Mouse (Mus musculus) heart, adult 8-10 months (tissue): ENCODE results near the gene Macrod1. TPM values are rescaled to one million over a fixed set of nuclear protein-coding genes. Genes with fewer than 3 reads are reported as not detected.
A peak's percentile ranks its signal among the peaks of the same experiment; 100 is the strongest.

Experiments
- DNase-seq: peaks from one replicate; pipeline ENCODE4 v3.0.0; 2022; ENCODE audit warnings: low spot score
- total RNA-seq, 4 experiments: library from RNA; stranded (reverse); gene quantifications; 2 replicates each; pipeline ENCODE4 v1.2.4; 2022

Macrod1 gene
- total RNA-seq, 4 experiments from 2014 or later: 318 to 340 (median 328) TPM

GRCm38 (mm10) chr19:7140856-7141421 lies 84.3 kb downstream of the Macrod1 start:
- DNase-seq: no peak

- DNase-seq: no peak
Observed at GRCm38 (mm10) chr19:7142207-7142915, 85.8 kb downstream of the Macrod1 start.

GRCm38 (mm10) chr19:7143854-7144253 lies 87.2 kb downstream of the Macrod1 start:
- peak; percentile 23 for DNase-seq

- DNase-seq: no peak
Observed at GRCm38 (mm10) chr19:7144458-7144857, 87.8 kb downstream of the Macrod1 start.

- DNase-seq: no peak
Observed at GRCm38 (mm10) chr19:7146376-7146775, 89.8 kb downstream of the Macrod1 start.

DNA sequence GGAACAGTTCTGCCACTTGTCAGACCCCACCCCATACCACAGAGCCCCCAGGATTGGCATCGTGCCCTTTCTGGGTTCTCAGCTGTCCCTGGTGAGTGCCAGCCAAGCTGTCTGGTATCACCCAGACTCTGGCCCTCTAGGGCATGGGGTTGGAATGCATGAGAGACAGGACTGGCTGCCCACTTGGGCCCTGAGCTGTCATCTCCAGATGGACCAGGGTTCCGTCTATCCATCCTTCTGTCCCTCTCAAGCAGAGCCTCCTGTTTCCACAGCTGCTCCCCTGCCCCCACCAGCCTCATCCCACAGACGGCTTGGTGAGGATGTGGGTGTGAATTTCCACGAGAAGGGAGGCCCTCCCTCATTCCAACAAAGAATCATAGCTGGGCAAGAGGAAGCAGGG lies 91.5 kb downstream of the Macrod1 start:
- DNase-seq: no peak

DNA sequence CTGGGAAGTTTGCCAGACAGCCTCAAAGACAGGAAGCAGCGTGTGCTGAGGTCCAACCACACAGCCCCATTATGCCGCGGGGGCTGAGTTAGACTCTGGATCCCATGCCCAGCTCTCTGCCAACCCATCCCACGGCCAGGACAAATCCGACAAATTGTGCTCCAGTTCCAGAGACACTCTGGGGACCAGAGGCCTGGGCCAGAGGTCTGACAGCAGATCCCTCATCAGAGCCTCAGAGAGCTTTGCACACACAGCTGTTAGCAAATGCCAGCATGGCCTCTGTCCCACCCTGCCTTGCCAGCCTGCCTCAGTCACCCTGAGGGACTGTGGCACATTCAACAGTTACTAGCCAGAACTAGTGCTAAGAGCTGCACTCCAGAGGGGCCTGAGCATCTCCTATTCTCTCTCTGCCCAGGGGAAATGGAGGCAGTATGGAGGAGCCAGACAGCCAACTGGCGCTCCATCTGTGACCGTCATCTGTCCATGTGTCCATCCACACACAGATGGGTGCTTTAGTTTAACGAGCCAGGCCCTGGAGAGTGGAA lies 92.0 kb downstream of the Macrod1 start:
- DNase-seq: no peak

GRCm38 (mm10) chr19:7149158-7149685 lies 92.6 kb downstream of the Macrod1 start:
- DNase-seq: no peak

DNA sequence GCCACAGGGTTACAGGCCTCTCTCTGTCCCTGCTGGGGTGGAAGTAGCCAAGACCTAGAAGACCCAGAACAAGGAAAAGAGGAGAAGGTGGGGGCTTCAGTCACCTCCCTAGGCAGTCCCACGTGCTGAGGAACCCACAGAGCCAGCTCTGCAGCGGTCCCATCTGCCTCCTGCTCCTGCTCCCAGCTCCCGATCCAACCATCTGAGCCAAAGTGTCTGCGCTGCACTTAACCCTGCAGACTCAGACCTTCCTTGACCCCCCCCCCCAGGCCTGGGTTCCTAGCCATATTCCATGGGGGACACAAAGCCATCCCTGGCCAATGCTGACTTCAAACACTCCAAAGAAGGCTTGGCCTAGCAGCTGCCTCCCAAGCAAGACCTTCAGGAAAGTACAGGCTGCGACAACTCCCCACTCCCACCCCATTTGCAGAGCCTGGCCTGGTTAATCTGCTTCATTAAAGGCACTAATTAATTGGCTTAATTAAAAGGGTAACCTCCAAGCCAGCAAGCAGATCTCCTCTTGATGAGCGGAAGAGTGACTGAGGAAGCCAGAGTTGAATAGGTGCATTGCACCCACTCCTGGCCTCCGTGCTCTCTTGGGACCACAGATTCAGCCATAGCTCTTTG lies 94.8 kb downstream of the Macrod1 start:
- DNase-seq: no peak

DNA sequence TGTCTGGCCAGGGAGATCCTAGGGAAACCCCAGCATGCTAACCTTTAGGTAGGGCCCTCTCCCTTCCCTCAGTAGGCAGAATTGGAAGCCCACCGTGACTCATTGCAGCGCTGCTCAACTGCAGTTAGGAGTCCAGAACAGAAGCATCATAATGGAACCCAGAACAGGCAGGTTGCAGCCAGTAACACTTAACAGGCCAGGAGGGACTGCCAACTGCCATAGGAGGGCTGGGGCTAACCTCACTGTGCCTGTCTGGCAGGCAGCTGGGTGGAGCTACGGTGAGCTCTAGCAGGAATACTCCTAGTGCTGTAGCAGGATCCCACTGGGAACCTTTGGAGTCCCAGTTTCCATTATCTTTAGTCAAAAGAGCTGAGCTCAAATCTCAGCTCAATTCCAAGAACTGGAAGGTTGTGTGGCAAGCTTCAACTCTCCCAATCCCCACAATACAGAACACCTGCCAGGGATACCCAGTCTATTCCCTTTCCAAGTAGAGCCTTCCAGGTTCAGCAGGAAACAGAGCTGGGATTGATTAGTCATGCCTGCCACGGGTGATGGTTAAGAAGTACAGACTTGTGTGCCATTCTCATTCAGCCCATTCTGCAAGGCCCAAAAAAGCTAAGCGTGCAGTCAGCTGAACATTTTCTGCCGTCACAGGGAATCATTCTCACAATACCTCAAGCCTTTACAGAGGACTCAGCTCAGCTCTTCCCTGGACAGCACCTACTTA lies 95.5 kb downstream of the Macrod1 start:
- no peak for DNase-seq

GRCm38 (mm10) chr19:7153232-7153631 lies 96.6 kb downstream of the Macrod1 start:
- no peak for DNase-seq

DNA sequence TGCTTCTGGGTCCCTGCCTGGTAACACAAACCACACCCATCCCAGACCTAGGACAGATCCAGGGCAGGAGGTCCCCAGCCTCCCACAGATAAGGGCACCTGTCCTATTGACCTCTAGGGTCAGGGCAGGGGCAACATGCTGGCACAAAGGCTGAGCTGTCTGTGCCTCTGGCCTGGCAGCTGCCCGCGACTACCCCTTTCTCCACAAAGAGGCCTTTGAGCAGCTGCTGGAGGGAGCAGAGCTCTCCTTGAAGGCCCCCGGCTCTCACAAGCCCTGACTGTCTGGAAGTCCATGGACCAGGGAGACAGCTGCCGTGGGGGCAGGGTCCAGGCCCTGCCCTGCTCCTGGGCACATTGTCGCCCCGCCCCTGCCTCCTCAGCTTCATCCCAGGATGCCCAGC lies 98.6 kb downstream of the Macrod1 start:
- no peak for DNase-seq

DNA sequence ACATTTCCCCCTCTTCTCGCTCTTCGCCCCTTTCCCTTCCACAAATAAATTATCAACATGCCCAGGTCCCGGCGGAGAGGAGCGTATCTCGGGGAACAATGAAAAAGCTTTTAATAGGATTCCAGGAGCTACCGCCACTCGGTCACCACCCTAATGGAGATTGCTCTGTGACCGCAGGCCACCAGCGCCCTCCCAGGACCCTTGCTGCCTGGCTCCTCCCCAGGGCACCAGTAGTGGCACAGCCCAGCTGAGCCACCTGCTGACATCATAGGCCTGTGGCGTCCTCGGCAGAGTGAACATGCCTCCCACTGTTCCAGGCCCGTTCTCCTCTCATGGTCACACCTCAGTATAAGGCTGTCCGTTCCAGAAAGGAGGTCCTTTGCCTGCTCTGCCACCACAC lies 101.1 kb downstream of the Macrod1 start:
- no peak for DNase-seq

- no peak for DNase-seq
Observed at GRCm38 (mm10) chr19:7160151-7160906, 103.7 kb downstream of the Macrod1 start.

DNA sequence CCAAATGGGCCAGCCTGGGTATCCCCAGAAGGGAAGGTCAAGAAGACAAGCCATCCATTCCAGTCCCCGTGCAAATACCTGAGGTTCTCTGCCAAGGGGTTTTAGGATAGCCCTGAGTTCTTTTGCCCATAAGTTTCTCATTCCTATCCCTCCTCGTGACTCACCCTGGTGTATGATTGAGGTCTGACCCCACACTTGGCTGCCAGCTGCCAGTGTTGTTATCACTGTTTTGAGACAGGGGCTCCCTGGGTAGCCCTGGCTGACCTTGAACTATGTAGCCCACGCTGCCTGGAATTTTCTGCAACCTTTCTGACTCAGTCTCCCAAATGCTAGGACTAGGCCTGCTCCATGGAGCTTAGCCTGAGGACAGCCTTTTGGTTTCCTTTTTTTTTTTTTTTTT lies 104.5 kb downstream of the Macrod1 start:
- no peak for DNase-seq

DNA sequence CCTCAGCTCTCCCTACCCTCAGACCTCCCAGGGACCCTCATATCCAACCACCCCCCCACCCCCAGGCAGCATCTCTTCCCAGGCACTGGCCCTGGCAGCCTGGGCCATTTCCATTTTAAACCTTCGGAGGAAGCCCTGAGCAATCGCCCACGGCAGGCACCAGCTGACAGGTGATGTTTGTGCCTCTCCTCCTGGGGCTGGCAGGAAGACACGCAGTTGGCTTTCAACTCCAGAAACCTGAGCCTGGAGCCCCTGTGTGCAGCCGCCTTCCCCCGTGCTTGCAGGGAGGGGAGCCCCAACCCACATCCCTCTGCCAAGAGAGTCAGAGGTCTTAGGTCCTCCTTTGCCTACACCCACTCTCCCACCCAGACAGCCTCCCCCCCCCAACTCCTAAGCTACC lies 107.6 kb downstream of the Macrod1 start:
- DNase-seq: no peak

DNA sequence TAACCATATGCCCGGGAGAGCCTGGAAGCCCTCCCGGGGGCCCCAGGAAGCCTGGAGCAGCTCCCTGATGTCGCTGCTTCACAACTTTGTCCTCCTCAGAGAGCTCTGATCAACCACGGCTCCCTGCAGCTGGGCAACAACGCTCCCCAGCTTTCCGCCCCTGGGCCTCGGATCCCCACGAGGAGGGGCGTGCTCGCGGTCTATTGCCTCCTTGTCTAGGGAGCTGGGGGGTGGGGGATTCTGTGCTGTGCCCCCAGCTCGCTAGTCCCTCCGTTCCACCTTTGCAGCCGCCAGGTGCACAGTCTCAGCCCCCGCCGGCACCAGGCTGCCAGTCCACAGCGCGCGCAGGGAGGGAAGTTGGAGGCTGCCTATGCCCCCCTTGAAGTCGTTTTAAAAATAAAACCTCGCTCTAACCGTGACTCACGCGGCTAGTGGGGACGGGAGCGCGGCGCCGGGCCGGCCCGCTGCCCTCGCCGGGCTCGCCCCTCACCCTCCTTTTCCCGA lies 108.3 kb downstream of the Macrod1 start:
- no peak for DNase-seq

GRCm38 (mm10) chr19:7165509-7166199 lies 109.0 kb downstream of the Macrod1 start:
- DNase-seq: no peak

DNA sequence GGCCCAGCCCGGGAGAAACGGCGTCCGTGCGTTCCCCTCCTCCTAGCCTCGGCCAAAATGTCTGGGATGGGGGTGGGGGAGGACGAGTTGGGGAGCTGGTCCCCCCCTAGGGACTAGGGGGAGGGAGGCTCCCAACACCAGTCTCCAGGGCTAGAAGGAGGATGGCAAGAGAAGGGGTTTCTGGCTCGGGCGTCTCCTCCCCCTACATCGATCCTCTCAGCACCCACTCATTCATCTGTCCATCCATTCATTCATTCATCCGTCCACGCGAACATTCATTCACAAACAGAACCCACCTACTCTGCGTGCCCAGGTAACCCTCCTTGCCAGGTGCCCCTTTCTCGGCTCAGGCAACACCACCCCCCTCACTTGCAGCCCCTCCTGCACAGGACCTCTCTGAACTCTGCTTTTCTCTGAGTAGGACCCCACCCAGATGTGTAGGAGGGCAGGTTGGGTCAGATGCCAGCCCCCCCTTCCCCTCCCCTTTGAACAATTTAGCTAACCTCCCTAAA lies 109.6 kb downstream of the Macrod1 start:
- DNase-seq: no peak

DNA sequence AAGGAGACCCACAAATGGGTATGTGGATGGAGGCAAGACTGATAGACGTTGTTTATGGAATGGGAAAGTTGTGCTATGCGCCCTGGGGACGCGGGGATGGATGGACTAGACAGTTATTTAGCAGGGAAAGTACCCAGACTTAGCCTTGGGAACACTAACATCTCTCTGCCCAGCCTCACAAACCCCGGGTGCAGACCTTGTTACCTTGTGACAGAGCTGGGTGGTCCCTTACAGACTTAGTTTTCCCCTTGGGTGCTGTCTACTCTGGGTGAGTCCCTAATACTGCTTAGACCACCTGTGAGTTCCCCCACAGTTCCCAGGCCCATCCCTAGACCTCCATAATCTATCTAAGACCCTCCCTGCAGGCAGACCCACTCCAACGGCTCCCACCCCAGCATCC lies 110.2 kb downstream of the Macrod1 start:
- no peak for DNase-seq
